Mouse (Mus musculus): ENCODE measurements around the gene Gpr137c. TPM values are rescaled to one million over a fixed set of nuclear protein-coding genes. Genes with fewer than 3 reads are reported as not detected.
A peak's percentile ranks its signal among the peaks of the same experiment; 100 is the strongest.

Gpr137c gene
- polyA plus RNA-seq, 1 experiment from 2014 or later: 7.6 TPM

GRCm38 (mm10) chr14:45211431-45211830 is 8.1 kb upstream of the Gpr137c start:
- Histone ChIP-seq H3K27ac (ENCODE audit: low read depth, low read length) (no peak overlapping the region), H3K27me3 (ENCODE audit: control insufficient read depth, insufficient read depth, low read length) (no peaks in the 10 kb centered on the region), H3K9ac (ENCODE audit: low read length) (no peak overlapping the region), H3K9me3 (ENCODE audit: control insufficient read depth, low read length) (no peaks in the 10 kb centered on the region), H3K4me3 (ENCODE audit: low read depth, low read length) (no peak overlapping the region), H3K4me1 (ENCODE audit: control insufficient read depth, insufficient read depth, low read length) (no peaks in the 10 kb centered on the region), H3K4me2 (no peak overlapping the region), H3K36me3 (ENCODE audit: control insufficient read depth, insufficient read depth, low read length) (no peaks in the 10 kb centered on the region)
- 92% methylated on average over 1 of the region's 1 CpGs for WGBS
- no peak for ATAC-seq (ENCODE audit: low FRiP score)
- no peak for DNase-seq (ENCODE audit: low spot score, missing footprints)

DNA sequence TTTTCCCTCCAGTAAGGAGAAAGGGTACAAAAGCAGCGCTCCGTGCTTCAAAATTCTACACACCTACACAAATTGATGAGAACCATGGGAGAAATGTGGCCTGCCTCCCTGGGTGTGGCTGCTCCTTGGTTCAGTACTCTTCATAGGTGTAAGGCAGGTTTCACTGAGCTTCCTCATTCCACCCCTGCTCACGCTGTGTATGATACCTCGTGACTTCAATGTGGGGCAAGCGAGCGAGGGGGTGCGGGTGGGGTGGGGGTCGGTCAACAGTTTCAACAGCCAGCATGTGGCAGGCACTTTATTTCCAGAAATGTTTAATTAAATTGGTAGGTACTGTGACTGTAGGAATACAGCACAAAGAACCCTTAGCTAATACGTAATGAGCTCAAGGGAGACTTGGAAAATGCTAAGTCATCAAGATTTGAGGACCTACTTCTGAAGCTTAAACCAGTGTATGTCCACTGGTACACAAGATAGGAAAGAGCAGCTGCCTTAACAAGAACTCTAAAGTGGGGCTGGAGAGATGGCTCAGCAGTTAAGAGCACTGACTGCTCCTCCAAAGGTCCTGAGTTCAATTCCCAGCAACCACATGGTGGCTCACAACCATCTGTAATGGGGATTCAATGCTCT is 2.7 kb upstream of the Gpr137c start:
- no peaks in the 10 kb centered on the region for H3K36me3 ChIP-seq (ENCODE audit: control insufficient read depth, insufficient read depth, low read length)
- no peak overlapping the region for H3K4me3 ChIP-seq (ENCODE audit: low read depth, low read length)
- H3K4me1 ChIP-seq (ENCODE audit: control insufficient read depth, insufficient read depth, low read length): peaks cover 2% of the 10 kb centered on the region
- 93% methylated on average over 9 of the region's 9 CpGs for WGBS
- DNase-seq (ENCODE audit: low spot score, missing footprints) (no peak), ATAC-seq (ENCODE audit: low FRiP score) (no peak)
- H3K9ac ChIP-seq (ENCODE audit: low read length): no peak overlapping the region
- no peaks in the 10 kb centered on the region for H3K9me3 ChIP-seq (ENCODE audit: control insufficient read depth, low read length)
- H3K4me2 ChIP-seq: no peak overlapping the region
- H3K27ac ChIP-seq (ENCODE audit: low read depth, low read length): no peak overlapping the region
- no peaks in the 10 kb centered on the region for H3K27me3 ChIP-seq (ENCODE audit: control insufficient read depth, insufficient read depth, low read length)

- WGBS: 91% methylated on average over 4 of the region's 4 CpGs
- no peak overlapping the region for H3K4me2 ChIP-seq
- H3K36me3 ChIP-seq (ENCODE audit: control insufficient read depth, insufficient read depth, low read length): no peaks in the 10 kb centered on the region
- ATAC-seq (ENCODE audit: low FRiP score): no peak
- H3K9me3 ChIP-seq (ENCODE audit: control insufficient read depth, low read length): no peaks in the 10 kb centered on the region
- H3K9ac ChIP-seq (ENCODE audit: low read length): no peak overlapping the region
- H3K27ac ChIP-seq (ENCODE audit: low read depth, low read length): no peak overlapping the region
- no peaks in the 10 kb centered on the region for H3K27me3 ChIP-seq (ENCODE audit: control insufficient read depth, insufficient read depth, low read length)
- H3K4me3 ChIP-seq (ENCODE audit: low read depth, low read length): no peak overlapping the region
- peaks cover 5% of the 10 kb centered on the region for H3K4me1 ChIP-seq (ENCODE audit: control insufficient read depth, insufficient read depth, low read length)
- no peak for DNase-seq (ENCODE audit: low spot score, missing footprints)
Measured at GRCm38 (mm10) chr14:45217693-45218092, 1.8 kb upstream of the Gpr137c start.

- under 1% methylated on average over 59 of the region's 59 CpGs for WGBS
- Histone ChIP-seq H3K4me2 (peak within 1 kb of the TSS; percentile 82), H3K27ac (ENCODE audit: low read depth, low read length) (peak within 1 kb of the TSS; percentile 95), H3K9ac (ENCODE audit: low read length) (peak within 1 kb of the TSS; percentile 92), H3K36me3 (ENCODE audit: control insufficient read depth, insufficient read depth, low read length) (no peaks in the 10 kb centered on the region), H3K4me3 (ENCODE audit: low read depth, low read length) (peak within 1 kb of the TSS; percentile 85), H3K9me3 (ENCODE audit: control insufficient read depth, low read length) (no peaks in the 10 kb centered on the region), H3K27me3 (ENCODE audit: control insufficient read depth, insufficient read depth, low read length) (no peaks in the 10 kb centered on the region), H3K4me1 (ENCODE audit: control insufficient read depth, insufficient read depth, low read length) (peaks cover 5% of the 10 kb centered on the region)
- DNase-seq (ENCODE audit: low spot score, missing footprints) (peak; percentile 98), ATAC-seq (ENCODE audit: low FRiP score) (peak; percentile 47)
Measured at GRCm38 (mm10) chr14:45220090-45220956, 806 bp downstream of the Gpr137c start, which contains the start of gene Txndc16. Gene Txndc16, minus strand, starts transcription at chr14:45220328.

GRCm38 (mm10) chr14:45220957-45221630 is 1.6 kb downstream of the Gpr137c start:
- Histone ChIP-seq H3K36me3 (ENCODE audit: control insufficient read depth, insufficient read depth, low read length) (no peaks in the 10 kb centered on the region), H3K4me2 (peak overlapping the region; percentile 82), H3K27ac (ENCODE audit: low read depth, low read length) (peak overlapping the region; percentile 95), H3K4me3 (ENCODE audit: low read depth, low read length) (peak overlapping the region; percentile 85), H3K27me3 (ENCODE audit: control insufficient read depth, insufficient read depth, low read length) (no peaks in the 10 kb centered on the region), H3K9ac (ENCODE audit: low read length) (peak overlapping the region; percentile 92), H3K4me1 (ENCODE audit: control insufficient read depth, insufficient read depth, low read length) (peaks cover 5% of the 10 kb centered on the region), H3K9me3 (ENCODE audit: control insufficient read depth, low read length) (no peaks in the 10 kb centered on the region)
- ATAC-seq (ENCODE audit: low FRiP score) (peak; percentile 3; the same call in 1 of the 2 replicates), DNase-seq (ENCODE audit: low spot score, missing footprints) (no peak)
- WGBS: 7% methylated on average over 11 of the region's 11 CpGs

GRCm38 (mm10) chr14:45239042-45239441 is 19.5 kb downstream of the Gpr137c start:
- no peaks in the 10 kb centered on the region for H3K4me1 ChIP-seq (ENCODE audit: control insufficient read depth, insufficient read depth, low read length)
- DNase-seq (ENCODE audit: low spot score, missing footprints) (no peak), ATAC-seq (ENCODE audit: low FRiP score) (no peak)
- no peak overlapping the region for H3K9ac ChIP-seq (ENCODE audit: low read length)
- 85% methylated on average over 2 of the region's 2 CpGs for WGBS
- no peak overlapping the region for H3K27ac ChIP-seq (ENCODE audit: low read depth, low read length)
- no peaks in the 10 kb centered on the region for H3K9me3 ChIP-seq (ENCODE audit: control insufficient read depth, low read length)
- no peaks in the 10 kb centered on the region for H3K27me3 ChIP-seq (ENCODE audit: control insufficient read depth, insufficient read depth, low read length)
- no peak overlapping the region for H3K4me2 ChIP-seq
- no peaks in the 10 kb centered on the region for H3K36me3 ChIP-seq (ENCODE audit: control insufficient read depth, insufficient read depth, low read length)
- no peak overlapping the region for H3K4me3 ChIP-seq (ENCODE audit: low read depth, low read length)

DNA sequence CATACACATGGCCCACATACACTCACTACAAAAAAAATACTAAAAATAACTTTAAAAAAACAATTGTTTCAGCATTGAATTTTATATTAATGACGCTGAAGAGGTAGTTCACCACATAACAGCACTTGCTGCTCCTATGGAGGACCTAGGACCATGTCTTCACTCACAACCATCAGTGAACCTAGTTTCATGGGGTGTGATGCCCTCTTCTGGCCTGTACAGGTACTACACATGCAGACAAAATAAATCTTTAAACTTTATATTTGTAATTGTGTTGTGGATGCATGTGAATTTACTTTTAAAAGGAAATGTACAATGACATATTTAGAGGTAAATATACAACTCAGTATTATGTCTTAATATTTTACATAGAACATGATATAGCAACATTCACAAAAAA is 22.1 kb downstream of the Gpr137c start:
- Histone ChIP-seq H3K9ac (ENCODE audit: low read length) (no peak overlapping the region), H3K4me3 (ENCODE audit: low read depth, low read length) (no peak overlapping the region), H3K4me2 (no peak overlapping the region), H3K9me3 (ENCODE audit: control insufficient read depth, low read length) (no peaks in the 10 kb centered on the region), H3K4me1 (ENCODE audit: control insufficient read depth, insufficient read depth, low read length) (no peaks in the 10 kb centered on the region), H3K36me3 (ENCODE audit: control insufficient read depth, insufficient read depth, low read length) (no peaks in the 10 kb centered on the region), H3K27ac (ENCODE audit: low read depth, low read length) (no peak overlapping the region), H3K27me3 (ENCODE audit: control insufficient read depth, insufficient read depth, low read length) (no peaks in the 10 kb centered on the region)
- WGBS: 48% methylated on average over 1 of the region's 1 CpGs
- ATAC-seq (ENCODE audit: low FRiP score): 0 out of 2 replicates have a peak, but pooled peaks have one; percentile 27
- DNase-seq (ENCODE audit: low spot score, missing footprints): no peak

DNA sequence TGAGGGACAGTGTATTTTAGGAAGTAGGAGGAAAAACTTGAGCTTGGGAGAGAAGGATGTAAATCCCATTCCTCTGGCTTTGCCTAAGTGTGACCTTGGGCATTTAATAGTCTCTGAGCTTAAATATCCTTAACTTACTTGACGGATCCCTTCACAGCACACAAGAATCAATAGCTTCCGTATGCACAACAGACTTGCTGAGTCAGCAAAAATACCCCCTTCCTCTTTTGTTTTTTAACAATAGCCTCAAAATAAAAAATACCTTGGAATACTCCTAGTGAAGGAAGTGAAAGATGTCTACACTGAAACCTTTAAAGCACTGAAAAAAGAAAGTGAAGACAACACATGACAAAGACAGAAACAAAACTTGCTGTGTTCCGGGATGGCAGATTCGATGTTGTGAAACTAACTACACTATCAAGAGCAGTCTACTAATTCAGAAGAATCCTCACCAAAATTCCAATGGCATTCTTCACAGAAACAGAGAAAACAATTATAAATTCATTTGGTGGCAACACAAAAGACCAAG is 32.1 kb downstream of the Gpr137c start:
- H3K36me3 ChIP-seq (ENCODE audit: control insufficient read depth, insufficient read depth, low read length): no peaks in the 10 kb centered on the region
- H3K4me2 ChIP-seq: no peak overlapping the region
- H3K4me1 ChIP-seq (ENCODE audit: control insufficient read depth, insufficient read depth, low read length): no peaks in the 10 kb centered on the region
- no peak overlapping the region for H3K4me3 ChIP-seq (ENCODE audit: low read depth, low read length)
- H3K9me3 ChIP-seq (ENCODE audit: control insufficient read depth, low read length): no peaks in the 10 kb centered on the region
- WGBS: 96% methylated on average over 4 of the region's 4 CpGs
- DNase-seq (ENCODE audit: low spot score, missing footprints): no peak
- no peak overlapping the region for H3K27ac ChIP-seq (ENCODE audit: low read depth, low read length)
- no peaks in the 10 kb centered on the region for H3K27me3 ChIP-seq (ENCODE audit: control insufficient read depth, insufficient read depth, low read length)
- no peak overlapping the region for H3K9ac ChIP-seq (ENCODE audit: low read length)
- ATAC-seq (ENCODE audit: low FRiP score): no peak

Measured in midbrain, embryonic 11.5 days (tissue).